Mouse (Mus musculus) layer of hippocampus, postnatal 10 days (tissue): ENCODE data around the gene Olfr486. TPM values are rescaled to one million over a fixed set of nuclear protein-coding genes. Genes with fewer than 3 reads are reported as not detected.
"Not testable (repeated sequence)": the region's sequence is repeated elsewhere in the genome, so short reads cannot be mapped to it uniquely, and the experiment has no call there.

Experiments
- DNase-seq, 2 experiments: peaks; one replicate each; pipeline ENCODE4 v3.0.0; 2021; ENCODE audit warnings: low spot score in 2 of 2
- long read RNA-seq: library from polyadenylated mRNA; stranded (forward); transcript quantifications from one replicate; pipeline ENCODE4 v2.0.0, GENCODE M21; 2023
- total RNA-seq, 2 experiments: library from RNA; stranded (reverse); gene quantifications; 2 replicates each; pipeline ENCODE4 v1.2.3; 2021

Gene Olfr486
- total RNA-seq, result not detected
- long read RNA-seq, result 0 reads

DNA sequence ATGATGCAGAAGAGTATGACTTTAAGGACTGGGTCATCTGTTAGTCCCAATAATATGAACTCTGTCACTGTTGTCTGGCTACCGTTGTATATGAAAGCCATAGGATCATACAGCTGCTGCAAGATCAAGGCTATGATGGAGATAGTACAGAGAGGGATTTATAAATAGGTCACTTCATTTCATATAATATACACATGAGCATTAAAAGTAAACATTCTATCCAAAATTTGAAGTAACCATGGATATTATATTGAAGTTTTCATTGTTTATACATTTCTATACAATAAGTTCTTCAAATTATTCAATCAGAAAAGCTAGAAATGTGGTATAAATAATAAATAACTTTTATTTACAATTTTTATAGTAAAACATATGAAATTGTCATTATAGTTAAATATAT lies at the start of gene Olfr486:
Gene Olfr486, minus strand, starts transcription at position 101 of the 400 bp plus-strand sequence.
- not testable (repeated sequence) for DNase-seq

DNA sequence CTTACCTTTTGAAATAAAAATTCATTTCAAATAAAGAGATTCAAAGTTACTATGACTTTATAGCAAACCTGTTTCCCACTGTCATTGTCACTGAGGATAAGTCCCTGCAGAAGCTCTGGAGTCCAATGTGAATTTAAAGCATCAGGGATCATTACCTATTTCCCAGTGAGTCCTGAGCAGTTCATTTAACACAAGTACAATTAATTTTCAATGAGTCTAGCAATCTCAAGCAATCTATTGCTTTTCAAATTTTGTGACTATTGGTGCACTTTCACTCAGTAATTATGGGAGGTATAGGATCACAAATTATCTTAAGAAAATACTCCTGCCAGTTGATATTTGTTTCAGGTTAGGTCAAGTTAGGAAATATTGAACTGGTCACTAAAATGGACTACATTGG lies 42.0 kb upstream of the Olfr486 start, which contains the start of gene Olfr487:
Gene Olfr487, minus strand, starts transcription at position 101 of the 400 bp plus-strand sequence.
- not testable (repeated sequence) for DNase-seq

DNA sequence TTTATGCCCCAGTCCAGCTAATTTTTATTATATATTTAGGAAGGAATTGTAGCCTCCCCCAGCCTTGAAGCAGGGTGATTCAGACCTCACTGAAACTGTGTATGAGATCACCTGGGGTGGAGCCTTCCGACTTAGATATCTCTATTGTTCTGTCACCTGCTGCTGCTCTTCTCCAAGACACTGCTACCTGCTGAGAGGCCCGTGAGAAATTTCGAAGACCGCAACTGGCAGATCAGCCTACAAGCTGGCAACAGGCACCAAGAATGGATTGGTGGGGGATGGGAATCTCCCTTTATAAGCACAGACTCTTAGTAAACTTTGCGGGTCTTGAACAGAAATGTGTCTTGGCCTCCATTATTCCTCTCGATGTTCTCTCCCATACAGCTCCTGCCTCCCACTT lies 24.4 kb upstream of the Olfr486 start:
- no peak for DNase-seq

DNA sequence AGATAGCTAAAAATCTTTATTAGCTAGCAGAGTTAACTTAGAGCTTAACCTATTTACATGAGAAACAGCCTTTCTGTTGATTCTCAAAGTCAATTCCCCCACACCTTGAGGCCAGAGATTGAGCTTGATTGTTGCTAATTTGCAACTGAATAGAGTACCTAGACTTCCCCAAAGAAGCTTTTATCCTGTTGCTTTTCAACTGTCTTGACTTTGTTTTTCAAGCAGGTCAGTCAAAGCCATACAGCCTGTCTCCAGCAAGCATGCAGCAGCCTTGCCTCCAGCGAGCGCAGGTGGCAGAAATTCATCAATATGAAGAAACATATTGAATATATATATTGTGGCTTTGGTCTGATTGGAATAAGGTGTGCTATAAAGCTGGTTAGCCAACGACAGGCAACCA lies 23.8 kb upstream of the Olfr486 start:
- not testable (repeated sequence) for DNase-seq

DNA sequence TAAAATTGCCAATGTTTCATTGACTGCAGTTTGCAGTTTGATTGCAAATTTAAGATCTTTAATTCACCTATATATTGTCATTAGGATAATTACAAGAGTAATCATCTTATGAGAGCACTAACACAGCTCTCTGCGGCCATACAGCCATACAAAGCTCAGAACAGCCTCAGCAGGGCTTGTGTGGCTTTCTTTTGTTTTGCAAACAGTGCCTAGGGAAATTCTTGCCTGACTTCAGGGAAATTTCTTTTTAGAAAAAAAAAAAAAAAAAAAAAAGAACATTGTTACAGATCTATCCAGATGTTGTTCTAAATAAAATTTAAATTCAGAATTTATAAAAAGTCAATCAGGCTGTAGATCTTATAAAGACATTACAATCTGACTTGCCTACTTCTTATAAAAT lies 20.2 kb upstream of the Olfr486 start:
- not testable (repeated sequence) for DNase-seq

DNA sequence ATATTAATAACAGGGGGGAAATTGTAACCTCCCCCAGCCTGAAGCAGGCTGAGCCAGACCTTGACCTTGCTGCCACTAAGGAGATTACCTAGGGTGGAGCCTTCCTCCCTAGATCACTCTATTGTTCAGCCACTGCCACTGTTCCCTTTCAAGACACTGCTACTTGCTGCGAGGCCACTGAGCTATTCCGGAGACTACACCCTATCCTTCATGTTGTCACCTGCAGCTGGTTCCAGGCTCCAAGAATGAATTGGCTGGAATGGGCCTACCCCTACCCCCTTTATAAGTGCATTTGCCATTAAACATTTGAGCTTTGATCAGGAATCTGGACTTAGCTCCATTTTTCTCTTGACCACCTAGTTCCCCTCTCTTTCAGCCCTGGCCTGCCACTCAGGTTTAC lies 18.7 kb upstream of the Olfr486 start:
- DNase-seq, result not testable (repeated sequence)

DNA sequence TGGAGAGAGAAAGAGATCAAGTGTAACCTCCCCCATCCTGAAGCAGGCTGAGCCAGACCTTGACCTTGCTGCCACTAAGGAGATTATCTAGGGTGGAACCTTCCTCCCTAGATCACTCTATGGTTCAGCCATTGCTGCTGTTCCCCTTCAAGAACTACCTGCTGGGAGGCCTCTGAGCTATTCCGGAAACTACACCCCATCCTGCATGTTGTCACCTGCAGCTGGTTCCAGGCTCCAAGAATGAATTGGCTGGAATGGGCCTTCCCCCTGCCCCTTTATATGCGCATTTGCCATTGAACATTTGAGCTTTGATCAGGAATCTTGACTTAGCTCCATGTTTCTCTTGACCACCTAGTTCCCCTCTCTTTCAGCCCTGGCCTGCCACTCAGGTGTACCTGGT lies 12.7 kb upstream of the Olfr486 start:
- not testable (repeated sequence) for DNase-seq

DNA sequence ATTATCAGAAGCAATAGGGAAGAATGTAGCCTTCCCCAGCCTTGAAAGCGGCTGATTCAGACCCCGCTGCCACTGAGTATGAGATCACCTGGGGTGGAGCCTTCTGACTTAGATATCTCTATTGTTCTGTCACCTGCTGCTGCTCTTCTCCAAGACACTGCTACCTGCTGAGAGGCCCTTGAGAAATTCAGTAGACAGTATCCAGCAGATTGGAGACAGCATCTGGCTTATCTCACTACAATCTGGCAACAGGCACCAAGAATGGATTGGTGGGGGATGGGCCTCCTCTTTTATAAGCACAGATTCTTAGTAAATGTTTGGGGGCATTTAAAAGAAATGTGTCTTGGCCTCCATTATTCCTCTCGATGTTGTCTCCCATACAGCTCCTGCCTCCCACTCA lies 11.9 kb upstream of the Olfr486 start:
- DNase-seq, result not testable (repeated sequence)

DNA sequence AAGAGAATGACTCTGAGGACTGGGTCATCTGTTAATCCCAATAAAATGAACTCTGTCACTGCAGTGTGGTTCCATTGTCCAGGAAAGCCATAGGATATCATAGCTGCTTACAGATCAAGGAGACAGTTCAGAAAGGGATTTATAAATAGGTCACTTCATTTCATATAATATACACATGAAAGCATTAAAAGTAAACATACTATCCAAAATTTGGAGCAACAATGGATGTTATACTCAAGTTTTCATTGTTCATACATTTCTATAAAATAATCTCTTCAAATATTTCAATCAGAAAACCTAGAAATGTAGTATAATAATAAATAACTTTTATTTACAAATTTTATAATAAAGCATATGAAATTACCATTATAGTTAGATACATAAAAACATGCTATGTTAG lies 12.8 kb downstream of the Olfr486 start, which contains the start of gene Olfr485:
Gene Olfr485, minus strand, starts transcription at position 101 of the 400 bp plus-strand sequence.
- no peak for DNase-seq

DNA sequence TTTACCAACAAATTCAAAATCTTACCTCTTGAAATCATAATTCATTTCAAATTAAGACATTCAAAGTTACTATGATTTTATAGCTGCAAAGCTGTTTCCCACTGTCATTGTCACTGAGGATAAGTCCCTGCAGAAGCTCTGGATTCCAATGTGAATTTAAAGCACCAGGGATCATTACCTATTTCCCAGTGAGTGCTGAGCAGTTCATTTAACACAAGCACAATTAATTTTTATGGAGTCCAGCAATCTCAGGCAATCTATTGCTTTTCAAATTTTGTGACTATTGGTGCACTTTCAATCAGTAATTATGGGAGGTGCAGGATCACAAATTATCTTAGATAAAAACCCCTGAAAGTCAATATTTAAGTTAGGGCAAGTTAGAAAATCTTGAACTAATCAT lies 45.2 kb downstream of the Olfr486 start, which contains the start of gene Olfr484:
Gene Olfr484, minus strand, starts transcription at position 101 of the 400 bp plus-strand sequence.
- no peak for DNase-seq

Other genes with a start within 250 kb of the Olfr486 start
- gene Olfr473, start 242.3 kb downstream of the Olfr486 start, total RNA-seq, result not detected
- not detected for gene Olfr474, start 218.1 kb downstream of the Olfr486 start, total RNA-seq
- gene Olfr476, start 207.9 kb downstream of the Olfr486 start, total RNA-seq, result not detected
- gene Olfr477, start 186.0 kb downstream of the Olfr486 start, total RNA-seq, result not detected
- not detected for gene Olfr478, start 138.8 kb downstream of the Olfr486 start, total RNA-seq
- not detected for gene Olfr479, start 122.0 kb downstream of the Olfr486 start, total RNA-seq
- gene Olfr480, start 105.4 kb downstream of the Olfr486 start, total RNA-seq, result not detected
- gene Olfr481, start 92.9 kb downstream of the Olfr486 start, total RNA-seq, result not detected
- gene Olfr482, start 75.2 kb downstream of the Olfr486 start, total RNA-seq, result 1 to 10 TPM; 1.8 to 2.2 TPM
- gene Olfr483, start 71.9 kb downstream of the Olfr486 start, total RNA-seq, result not detected
- gene Olfr484, start 45.3 kb downstream of the Olfr486 start, total RNA-seq, result not detected
- not detected for gene Olfr485, start 12.9 kb downstream of the Olfr486 start, total RNA-seq
- gene Olfr487, start 41.9 kb upstream of the Olfr486 start, total RNA-seq, result not detected
- not detected for gene Olfr488, start 85.6 kb upstream of the Olfr486 start, total RNA-seq
- gene Olfr490, start 116.2 kb upstream of the Olfr486 start, total RNA-seq, result not detected
- not detected for gene Olfr491, start 140.7 kb upstream of the Olfr486 start, total RNA-seq
- gene Olfr492, start 150.9 kb upstream of the Olfr486 start, total RNA-seq, result not detected
- not detected for gene Olfr493, start 174.2 kb upstream of the Olfr486 start, total RNA-seq
- gene Olfr494, start 192.6 kb upstream of the Olfr486 start, total RNA-seq, result not detected
- not detected for gene Olfr495, start 220.4 kb upstream of the Olfr486 start, total RNA-seq
- gene Olfr497, start 247.7 kb upstream of the Olfr486 start, total RNA-seq, result not detected